Mouse (Mus musculus): ENCODE measurements at regions not wholly inside any gene's neighbourhood (a gene's known extent, or its start where the extent isn't known, plus 50 kb on each side); places are given as distances from the start of the nearest gene placed in this dataset.

GRCm38 (mm10) chr14:16144299-16144698, 104.8 kb upstream of the Ngly1 start:
- DNase-seq (ENCODE audit: low spot score) = no peak
- Histone ChIP-seq H3K4me3 (ENCODE audit: low read depth, low read length) (no peak overlapping the region), H3K27me3 (replicated peaks; ENCODE audit: control insufficient read depth, insufficient read depth, low read length) (no peaks in the 10 kb centered on the region), H3K27ac (ENCODE audit: low read depth, low read length) (no peak overlapping the region), H3K9me3 (replicated peaks; ENCODE audit: control insufficient read depth, low read length) (no peaks in the 10 kb centered on the region), H3K4me1 (ENCODE audit: control insufficient read depth, insufficient read depth, low read length) (no peaks in the 10 kb centered on the region), H3K36me3 (ENCODE audit: control insufficient read depth, insufficient read depth, low read length) (no peaks in the 10 kb centered on the region), H3K9ac (ENCODE audit: low read length) (no peak overlapping the region), H3K4me2 (ENCODE audit: low read length) (no peak overlapping the region)
- ATAC-seq = no peak
- WGBS = 85% methylated on average over 5 of the region's 5 CpGs

- no peak overlapping the region for H3K9ac ChIP-seq (ENCODE audit: low read length)
- H3K36me3 ChIP-seq (ENCODE audit: control insufficient read depth, insufficient read depth, low read length) = no peaks in the 10 kb centered on the region
- WGBS = 33% methylated on average over 4 of the region's 4 CpGs
- no peak overlapping the region for H3K4me3 ChIP-seq (ENCODE audit: low read depth, low read length)
- ATAC-seq (no peak), DNase-seq (ENCODE audit: low spot score) (no peak)
- H3K4me1 ChIP-seq (ENCODE audit: control insufficient read depth, insufficient read depth, low read length) = no peaks in the 10 kb centered on the region
- H3K27me3 ChIP-seq (replicated peaks; ENCODE audit: control insufficient read depth, insufficient read depth, low read length) = no peaks in the 10 kb centered on the region
- no peaks in the 10 kb centered on the region for H3K9me3 ChIP-seq (replicated peaks; ENCODE audit: control insufficient read depth, low read length)
- H3K27ac ChIP-seq (ENCODE audit: low read depth, low read length) = no peak overlapping the region
- H3K4me2 ChIP-seq (ENCODE audit: low read length) = no peak overlapping the region
Measured at GRCm38 (mm10) chr14:16146811-16147210, 102.3 kb upstream of the Ngly1 start.

- no peak overlapping the region for H3K4me2 ChIP-seq (ENCODE audit: low read length)
- H3K4me1 ChIP-seq (ENCODE audit: control insufficient read depth, insufficient read depth, low read length) = no peaks in the 10 kb centered on the region
- H3K36me3 ChIP-seq (ENCODE audit: control insufficient read depth, insufficient read depth, low read length) = no peaks in the 10 kb centered on the region
- no peak overlapping the region for H3K4me3 ChIP-seq (ENCODE audit: low read depth, low read length)
- WGBS = 95% methylated on average over 3 of the region's 3 CpGs
- no peaks in the 10 kb centered on the region for H3K27me3 ChIP-seq (replicated peaks; ENCODE audit: control insufficient read depth, insufficient read depth, low read length)
- no peak for DNase-seq (ENCODE audit: low spot score)
- H3K9ac ChIP-seq (ENCODE audit: low read length) = no peak overlapping the region
- H3K9me3 ChIP-seq (replicated peaks; ENCODE audit: control insufficient read depth, low read length) = no peaks in the 10 kb centered on the region
- H3K27ac ChIP-seq (ENCODE audit: low read depth, low read length) = no peak overlapping the region
- no peak for ATAC-seq
Measured at GRCm38 (mm10) chr14:16151815-16152214, 97.3 kb upstream of the Ngly1 start.

GRCm38 (mm10) chr14:16152702-16153101, 96.4 kb upstream of the Ngly1 start:
- H3K9ac ChIP-seq (ENCODE audit: low read length) = no peak overlapping the region
- no peaks in the 10 kb centered on the region for H3K4me1 ChIP-seq (ENCODE audit: control insufficient read depth, insufficient read depth, low read length)
- ATAC-seq (peak; percentile 76), DNase-seq (ENCODE audit: low spot score) (peak; percentile 56)
- no peaks in the 10 kb centered on the region for H3K27me3 ChIP-seq (replicated peaks; ENCODE audit: control insufficient read depth, insufficient read depth, low read length)
- WGBS = 8% methylated on average over 3 of the region's 3 CpGs
- H3K27ac ChIP-seq (ENCODE audit: low read depth, low read length) = no peak overlapping the region
- H3K36me3 ChIP-seq (ENCODE audit: control insufficient read depth, insufficient read depth, low read length) = no peaks in the 10 kb centered on the region
- no peak overlapping the region for H3K4me3 ChIP-seq (ENCODE audit: low read depth, low read length)
- no peaks in the 10 kb centered on the region for H3K9me3 ChIP-seq (replicated peaks; ENCODE audit: control insufficient read depth, low read length)
- H3K4me2 ChIP-seq (ENCODE audit: low read length) = no peak overlapping the region

- Histone ChIP-seq H3K27me3 (replicated peaks; ENCODE audit: control insufficient read depth, insufficient read depth, low read length) (no peaks in the 10 kb centered on the region), H3K4me2 (ENCODE audit: low read length) (no peak overlapping the region), H3K9ac (ENCODE audit: low read length) (no peak overlapping the region), H3K4me3 (ENCODE audit: low read depth, low read length) (no peak overlapping the region), H3K36me3 (ENCODE audit: control insufficient read depth, insufficient read depth, low read length) (no peaks in the 10 kb centered on the region), H3K9me3 (replicated peaks; ENCODE audit: control insufficient read depth, low read length) (no peaks in the 10 kb centered on the region), H3K4me1 (ENCODE audit: control insufficient read depth, insufficient read depth, low read length) (no peaks in the 10 kb centered on the region), H3K27ac (ENCODE audit: low read depth, low read length) (no peak overlapping the region)
- ATAC-seq = no peak
- 82% methylated on average over 1 of the region's 1 CpGs for WGBS
- no peak for DNase-seq (ENCODE audit: low spot score)
Measured at GRCm38 (mm10) chr14:16155106-16155505, 94.0 kb upstream of the Ngly1 start.

GRCm38 (mm10) chr14:16170226-16170625, 78.9 kb upstream of the Ngly1 start:
- WGBS = 85% methylated on average over 1 of the region's 1 CpGs
- Histone ChIP-seq H3K4me2 (ENCODE audit: low read length) (no peak overlapping the region), H3K9me3 (replicated peaks; ENCODE audit: control insufficient read depth, low read length) (no peaks in the 10 kb centered on the region), H3K27ac (ENCODE audit: low read depth, low read length) (no peak overlapping the region), H3K4me3 (ENCODE audit: low read depth, low read length) (no peak overlapping the region), H3K9ac (ENCODE audit: low read length) (no peak overlapping the region), H3K4me1 (ENCODE audit: control insufficient read depth, insufficient read depth, low read length) (no peaks in the 10 kb centered on the region), H3K27me3 (replicated peaks; ENCODE audit: control insufficient read depth, insufficient read depth, low read length) (no peaks in the 10 kb centered on the region), H3K36me3 (ENCODE audit: control insufficient read depth, insufficient read depth, low read length) (no peaks in the 10 kb centered on the region)
- ATAC-seq = no peak
- DNase-seq (ENCODE audit: low spot score) = no peak

GRCm38 (mm10) chr14:16172261-16172660, 76.8 kb upstream of the Ngly1 start:
- ATAC-seq (no peak), DNase-seq (ENCODE audit: low spot score) (no peak)
- H3K4me1 ChIP-seq (ENCODE audit: control insufficient read depth, insufficient read depth, low read length) = no peaks in the 10 kb centered on the region
- H3K27me3 ChIP-seq (replicated peaks; ENCODE audit: control insufficient read depth, insufficient read depth, low read length) = no peaks in the 10 kb centered on the region
- H3K9ac ChIP-seq (ENCODE audit: low read length) = no peak overlapping the region
- no peak overlapping the region for H3K4me3 ChIP-seq (ENCODE audit: low read depth, low read length)
- H3K9me3 ChIP-seq (replicated peaks; ENCODE audit: control insufficient read depth, low read length) = no peaks in the 10 kb centered on the region
- H3K36me3 ChIP-seq (ENCODE audit: control insufficient read depth, insufficient read depth, low read length) = no peaks in the 10 kb centered on the region
- no peak overlapping the region for H3K4me2 ChIP-seq (ENCODE audit: low read length)
- no peak overlapping the region for H3K27ac ChIP-seq (ENCODE audit: low read depth, low read length)
- 92% methylated on average over 3 of the region's 3 CpGs for WGBS

- Histone ChIP-seq H3K27me3 (replicated peaks; ENCODE audit: control insufficient read depth, insufficient read depth, low read length) (no peaks in the 10 kb centered on the region), H3K9ac (ENCODE audit: low read length) (no peak overlapping the region), H3K36me3 (ENCODE audit: control insufficient read depth, insufficient read depth, low read length) (no peaks in the 10 kb centered on the region), H3K4me3 (ENCODE audit: low read depth, low read length) (no peak overlapping the region), H3K27ac (ENCODE audit: low read depth, low read length) (no peak overlapping the region), H3K4me1 (ENCODE audit: control insufficient read depth, insufficient read depth, low read length) (no peaks in the 10 kb centered on the region), H3K4me2 (ENCODE audit: low read length) (no peak overlapping the region), H3K9me3 (replicated peaks; ENCODE audit: control insufficient read depth, low read length) (no peaks in the 10 kb centered on the region)
- DNase-seq (ENCODE audit: low spot score) (no peak), ATAC-seq (no peak)
- WGBS = 85% methylated on average over 3 of the region's 3 CpGs
Measured at GRCm38 (mm10) chr14:16173292-16173691, 75.8 kb upstream of the Ngly1 start.

GRCm38 (mm10) chr14:16178227-16178626, 70.9 kb upstream of the Ngly1 start:
- H3K9me3 ChIP-seq (replicated peaks; ENCODE audit: control insufficient read depth, low read length) = no peaks in the 10 kb centered on the region
- H3K36me3 ChIP-seq (ENCODE audit: control insufficient read depth, insufficient read depth, low read length) = no peaks in the 10 kb centered on the region
- H3K27ac ChIP-seq (ENCODE audit: low read depth, low read length) = no peak overlapping the region
- H3K27me3 ChIP-seq (replicated peaks; ENCODE audit: control insufficient read depth, insufficient read depth, low read length) = no peaks in the 10 kb centered on the region
- no peaks in the 10 kb centered on the region for H3K4me1 ChIP-seq (ENCODE audit: control insufficient read depth, insufficient read depth, low read length)
- H3K9ac ChIP-seq (ENCODE audit: low read length) = no peak overlapping the region
- no peak for DNase-seq (ENCODE audit: low spot score)
- 89% methylated on average over 3 of the region's 3 CpGs for WGBS
- no peak for ATAC-seq
- no peak overlapping the region for H3K4me3 ChIP-seq (ENCODE audit: low read depth, low read length)
- no peak overlapping the region for H3K4me2 ChIP-seq (ENCODE audit: low read length)

GRCm38 (mm10) chr14:16181822-16182221, 67.3 kb upstream of the Ngly1 start:
- 80% methylated on average over 2 of the region's 2 CpGs for WGBS
- no peak for ATAC-seq
- H3K9ac ChIP-seq (ENCODE audit: low read length) = no peak overlapping the region
- no peak overlapping the region for H3K27ac ChIP-seq (ENCODE audit: low read depth, low read length)
- DNase-seq (ENCODE audit: low spot score) = no peak
- H3K27me3 ChIP-seq (replicated peaks; ENCODE audit: control insufficient read depth, insufficient read depth, low read length) = no peaks in the 10 kb centered on the region
- H3K4me1 ChIP-seq (ENCODE audit: control insufficient read depth, insufficient read depth, low read length) = no peaks in the 10 kb centered on the region
- H3K4me2 ChIP-seq (ENCODE audit: low read length) = no peak overlapping the region
- H3K4me3 ChIP-seq (ENCODE audit: low read depth, low read length) = no peak overlapping the region
- no peaks in the 10 kb centered on the region for H3K36me3 ChIP-seq (ENCODE audit: control insufficient read depth, insufficient read depth, low read length)
- no peaks in the 10 kb centered on the region for H3K9me3 ChIP-seq (replicated peaks; ENCODE audit: control insufficient read depth, low read length)

Measured in forebrain, embryonic 14.5 days (tissue).